Mouse (Mus musculus) hindbrain, postnatal 0 days (tissue): ENCODE results near the gene Sde2. TPM values are rescaled to one million over a fixed set of nuclear protein-coding genes. Genes with fewer than 3 reads are reported as not detected.
"Not testable (repeated sequence)": the region's sequence is repeated elsewhere in the genome, so short reads cannot be mapped to it uniquely, and the experiment has no call there.

Experiments
- ATAC-seq: fragments of 200-750 bp; cut with Nextera tagmentation; 2 replicates; pipeline ENCODE4 v1.8.0; 2017; ENCODE audit warnings: mild to moderate bottlenecking, moderate TSS enrichment, moderate library complexity
- DNase-seq: peaks from one replicate; pipeline ENCODE4 v3.0.0-alpha.2; 2015; ENCODE audit warnings: low spot score
- H3K27ac ChIP-seq: fragments of 300-500 bp; sonication (generic); 2 replicates; pipeline ENCODE4 v1.5.1; 2014; ENCODE audit warnings: mild to moderate bottlenecking
- H3K27me3 ChIP-seq: fragments of 300-500 bp; sonication (generic); 2 replicates; pipeline ENCODE4 v1.6.1; 2014; ENCODE audit warnings: low read length, mixed read lengths; ENCODE audit not compliant: insufficient read depth
- H3K36me3 ChIP-seq: fragments of 300-500 bp; sonication (generic); 2 replicates; pipeline ENCODE4 v1.6.1; 2014; ENCODE audit warnings: low read length, mixed read lengths; ENCODE audit not compliant: insufficient read depth
- H3K4me1 ChIP-seq: fragments of 300-500 bp; sonication (generic); 2 replicates; pipeline ENCODE4 v1.6.1; 2014; ENCODE audit warnings: antibody characterized with exemption, low read length, mixed read lengths; ENCODE audit not compliant: insufficient read depth
- H3K4me2 ChIP-seq: fragments of 300-500 bp; sonication (generic); 2 replicates; pipeline ENCODE4 v1.6.1; 2014; ENCODE audit warnings: low read depth, mild to moderate bottlenecking, low read length, moderate library complexity, mixed read lengths
- H3K4me3 ChIP-seq: fragments of 300-500 bp; sonication (generic); 2 replicates; pipeline ENCODE4 v1.5.1; 2014; ENCODE audit warnings: low read length
- H3K9ac ChIP-seq: fragments of 300-500 bp; sonication (generic); replicated peaks from 2 replicates; pipeline ENCODE4 v1.6.1; 2014; ENCODE audit warnings: mild to moderate bottlenecking, low read length, moderate library complexity, mixed read lengths
- H3K9me3 ChIP-seq: fragments of 300-500 bp; sonication (generic); 2 replicates; pipeline ENCODE4 v1.6.1; 2016; ENCODE audit warnings: low read length, mixed read lengths
- CTCF ChIP-seq: IDR thresholded peaks from 2 replicates; pipeline ENCODE4 v1.5.1; 2016; ENCODE audit warnings: antibody characterized with exemption, control low read depth, low read depth
- WGBS: fragments of 180-500 bp; shearing (Covaris S2); extraction: QIAGEN DNeasy Blood & Tissue Kit; methylation state at CpG from one replicate; pipeline ENCODE4 v1.1.7; 2014; 5-methylcytosine and 5-hydroxymethylcytosine counted together
- polyA plus RNA-seq: library from polyadenylated mRNA; unstranded; fragments of >200 nt; fragmentation: Nextera tagmentation; extraction: Ambion mirVana; gene quantifications from 2 replicates; pipeline ENCODE4 v1.2.1, GENCODE M21; 2015
- total RNA-seq: library from RNA; depleted of rRNA; stranded (reverse); fragments of >200 nt; gene quantifications from 2 replicates; pipeline ENCODE4 v1.2.3, GENCODE M21; 2014

Sde2 gene
- total and polyA plus RNA-seq, 2 experiments from 2014 or later: 11.1 to 21.4 TPM

- DNase-seq (no peak), ATAC-seq (no peak)
- WGBS: 87% methylated on average over 10 of the region's 10 CpGs
- H3K4me1 ChIP-seq: no peaks in the 10 kb centered on the region
- no peak overlapping the region for H3K9ac ChIP-seq
- no peak overlapping the region for H3K4me2 ChIP-seq
- no peaks in the 10 kb centered on the region for H3K27me3 ChIP-seq
- no peaks in the 10 kb centered on the region for H3K36me3 ChIP-seq
- H3K9me3 ChIP-seq: no peaks in the 10 kb centered on the region
- H3K27ac ChIP-seq: no peak overlapping the region
- TF ChIP-seq CTCF: no peak
- no peak overlapping the region for H3K4me3 ChIP-seq
Measured at GRCm38 (mm10) chr1:180835273-180836015, 15.5 kb upstream of the Sde2 start.

DNA sequence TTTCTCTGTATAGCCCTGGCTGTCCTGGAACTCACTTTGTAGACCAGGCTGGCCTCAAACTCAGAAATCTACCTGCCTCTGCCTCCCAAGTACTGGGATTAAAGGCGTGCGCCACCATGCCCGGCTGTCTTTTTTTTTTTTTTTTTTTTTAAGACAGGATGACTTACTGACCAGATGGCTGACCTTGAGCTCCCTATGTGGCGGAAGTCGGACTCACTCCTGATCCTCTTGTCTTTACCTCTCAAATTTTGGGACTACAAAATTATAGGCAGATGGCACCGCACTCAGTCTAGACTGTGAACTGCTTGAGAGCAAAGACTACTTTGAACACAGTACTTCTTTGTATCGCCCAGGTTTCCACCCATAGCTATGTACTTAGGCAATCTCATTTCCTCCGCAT lies 14.5 kb upstream of the Sde2 start:
- DNase-seq, H3K4me1 ChIP-seq, H3K9ac ChIP-seq, H3K4me2 ChIP-seq, H3K27me3 ChIP-seq, H3K9me3 ChIP-seq, H3K27ac ChIP-seq, ATAC-seq, H3K4me3 ChIP-seq, H3K36me3 ChIP-seq: not testable (repeated sequence)
- WGBS: 92% methylated on average over 8 of the region's 8 CpGs

DNA sequence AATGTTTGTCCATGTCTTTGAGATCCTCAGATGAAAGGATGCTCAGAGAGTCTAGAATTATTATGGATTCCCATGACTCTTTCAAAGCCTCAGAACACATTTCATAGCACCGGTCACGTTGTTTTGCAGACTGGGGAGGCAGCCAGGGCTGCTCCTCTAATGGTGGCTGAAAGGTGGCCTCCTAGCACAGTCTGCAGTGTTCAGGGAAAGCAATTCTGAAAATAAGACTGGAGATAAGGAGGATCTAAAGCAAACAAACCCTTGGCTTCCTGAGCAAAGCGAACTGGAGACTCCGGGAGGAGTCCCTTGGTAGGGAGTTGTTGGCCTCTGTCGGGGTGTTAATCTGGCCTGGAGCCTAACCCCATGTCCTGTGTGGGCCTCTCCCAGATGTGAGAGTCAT lies 13.7 kb upstream of the Sde2 start:
- H3K9me3 ChIP-seq: no peaks in the 10 kb centered on the region
- DNase-seq (no peak), ATAC-seq (no peak)
- H3K27ac ChIP-seq: no peak overlapping the region
- H3K36me3 ChIP-seq: no peaks in the 10 kb centered on the region
- H3K4me3 ChIP-seq: no peak overlapping the region
- H3K9ac ChIP-seq: no peak overlapping the region
- 89% methylated on average over 5 of the region's 5 CpGs for WGBS
- no peak for TF ChIP-seq CTCF
- H3K4me1 ChIP-seq: no peaks in the 10 kb centered on the region
- H3K4me2 ChIP-seq: no peak overlapping the region
- no peaks in the 10 kb centered on the region for H3K27me3 ChIP-seq

DNA sequence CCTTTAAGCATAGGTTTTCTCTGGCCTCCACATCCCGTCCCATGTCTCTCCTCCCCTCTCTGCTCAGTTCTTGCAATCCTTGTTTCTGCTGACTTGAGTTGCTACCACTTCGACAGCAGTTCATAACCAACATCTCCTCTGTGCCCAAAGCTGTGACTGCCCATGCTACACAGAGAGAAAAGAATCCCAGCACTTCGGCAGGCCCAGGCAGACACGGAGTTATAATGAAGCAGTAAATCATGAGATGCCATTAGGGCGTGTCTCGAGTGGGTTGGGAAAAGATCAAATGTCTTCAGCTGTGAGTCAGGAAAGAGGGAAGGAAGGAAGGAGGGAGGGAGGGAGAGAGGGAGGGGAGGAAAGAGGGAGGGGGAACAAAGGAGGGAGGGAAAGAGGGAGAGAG lies 12.9 kb upstream of the Sde2 start:
- Histone ChIP-seq H3K36me3 (no peaks in the 10 kb centered on the region), H3K27me3 (no peaks in the 10 kb centered on the region), H3K4me3 (no peak overlapping the region), H3K9ac (no peak overlapping the region), H3K4me2 (no peak overlapping the region), H3K27ac (no peak overlapping the region), H3K4me1 (no peaks in the 10 kb centered on the region), H3K9me3 (no peaks in the 10 kb centered on the region)
- WGBS: 63% methylated on average over 6 of the region's 6 CpGs
- ATAC-seq (no peak), DNase-seq (no peak)
- no peak for TF ChIP-seq CTCF

DNA sequence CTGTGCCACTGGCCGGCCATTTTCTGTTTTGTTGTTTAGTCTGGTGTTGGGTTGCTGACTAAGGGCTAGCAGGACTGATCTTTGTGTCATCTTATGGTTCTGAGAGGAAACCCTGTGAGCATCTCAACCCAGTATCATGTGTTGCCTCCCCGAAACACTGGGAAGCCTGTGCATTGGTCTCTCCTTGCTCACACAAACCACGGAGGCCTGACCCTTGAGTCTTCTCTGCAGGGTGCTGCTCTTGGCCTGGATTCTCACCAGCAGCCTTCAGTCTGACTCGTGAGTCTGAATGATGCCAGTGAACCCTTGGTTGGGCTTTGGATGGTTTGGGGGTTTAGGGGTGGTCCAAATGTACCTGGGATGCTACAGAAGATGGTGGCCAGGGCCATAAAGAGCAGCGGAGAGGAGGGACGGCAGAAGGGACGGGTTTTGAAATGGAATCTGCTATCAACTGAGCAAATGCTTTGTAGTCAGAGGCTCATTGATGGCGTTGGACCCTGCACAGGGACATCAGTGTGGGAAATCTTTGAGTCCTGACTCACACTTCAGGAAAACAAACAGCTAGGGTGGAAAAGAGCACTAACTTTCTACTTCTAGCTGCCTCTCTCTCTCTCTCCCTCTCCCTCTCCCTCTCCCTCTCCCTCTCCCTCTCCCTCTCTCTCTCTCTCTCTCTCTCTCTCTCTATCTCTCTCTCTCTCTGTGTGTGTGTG lies 11.6 kb upstream of the Sde2 start:
- Histone ChIP-seq H3K27ac (no peak overlapping the region), H3K4me2 (no peak overlapping the region), H3K36me3 (no peaks in the 10 kb centered on the region), H3K9me3 (no peaks in the 10 kb centered on the region), H3K4me3 (no peak overlapping the region), H3K4me1 (no peaks in the 10 kb centered on the region), H3K9ac (no peak overlapping the region), H3K27me3 (no peaks in the 10 kb centered on the region)
- DNase-seq (no peak), ATAC-seq (no peak)
- TF ChIP-seq CTCF: no peak
- WGBS: 69% methylated on average over 8 of the region's 8 CpGs

DNA sequence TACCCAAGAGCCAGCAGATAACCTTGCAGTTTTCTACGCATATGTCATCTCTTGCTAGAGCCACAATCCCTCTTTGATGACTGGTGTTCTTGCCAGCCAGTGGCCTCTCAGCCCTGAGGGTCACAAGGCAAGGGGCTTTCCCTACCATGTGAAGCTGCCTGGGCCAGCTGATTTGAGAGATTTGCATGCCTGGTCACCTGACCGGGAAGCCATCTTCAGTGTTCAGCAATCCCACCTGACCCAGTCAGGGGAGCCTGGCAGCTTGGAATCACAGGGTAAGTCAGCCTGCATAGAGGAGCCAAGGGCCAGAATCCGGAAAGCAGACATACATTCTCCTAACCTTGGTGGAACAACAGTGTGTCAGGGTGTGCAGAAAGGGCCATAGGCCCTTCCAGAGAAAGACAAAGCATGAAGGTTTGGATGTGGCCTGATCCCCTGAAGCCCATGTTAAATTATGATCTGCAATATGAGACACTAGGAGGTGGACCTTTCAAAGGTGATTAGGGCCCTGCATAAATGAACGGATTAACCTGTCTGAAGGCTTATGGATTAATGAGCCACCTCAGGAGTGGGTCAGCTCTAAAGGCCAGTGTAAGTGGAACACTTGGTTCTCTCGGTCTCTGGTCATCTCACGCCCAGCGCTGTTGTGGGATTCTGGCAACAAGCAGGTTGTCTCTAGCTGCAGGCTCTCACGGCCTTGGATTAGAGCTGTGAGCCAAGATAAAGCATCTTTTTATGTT lies 9.2 kb upstream of the Sde2 start:
- no peaks in the 10 kb centered on the region for H3K27me3 ChIP-seq
- no peak overlapping the region for H3K4me2 ChIP-seq
- H3K4me1 ChIP-seq: no peaks in the 10 kb centered on the region
- no peak overlapping the region for H3K27ac ChIP-seq
- H3K9me3 ChIP-seq: no peaks in the 10 kb centered on the region
- DNase-seq (no peak), ATAC-seq (no peak)
- no peaks in the 10 kb centered on the region for H3K36me3 ChIP-seq
- no peak for TF ChIP-seq CTCF
- H3K9ac ChIP-seq: no peak overlapping the region
- WGBS: 85% methylated on average over 8 of the region's 8 CpGs
- no peak overlapping the region for H3K4me3 ChIP-seq
